Mouse (Mus musculus) small intestine, adult 2 months (tissue): Measurements from ENCODE around the gene Fam206a. TPM values are rescaled to one million over a fixed set of nuclear protein-coding genes. Genes with fewer than 3 reads are reported as not detected.
A peak's percentile ranks its signal among the peaks of the same experiment; 100 is the strongest.

ENCODE experiments used
- H3K27ac ChIP-seq: fragments of 200-500 bp; 2 replicates; pipeline ENCODE4 v1.5.1; 2012; ENCODE audit warnings: low read depth, low read length, control low read depth, inconsistent platforms; ENCODE audit not compliant: insufficient read depth
- H3K27me3 ChIP-seq: fragments of 200-500 bp; 2 replicates; pipeline ENCODE4 v1.6.1; 2012; ENCODE audit warnings: mild to moderate bottlenecking, moderate library complexity, low read length, inconsistent platforms; ENCODE audit not compliant: control insufficient read depth, insufficient read depth
- H3K36me3 ChIP-seq: fragments of 200-500 bp; 2 replicates; pipeline ENCODE4 v1.6.1; 2012; ENCODE audit warnings: mild to moderate bottlenecking, low read length, control low read depth, inconsistent platforms; ENCODE audit not compliant: control insufficient read depth, insufficient read depth
- H3K4me1 ChIP-seq: fragments of 200-500 bp; 2 replicates; pipeline ENCODE4 v1.6.1; 2012; ENCODE audit warnings: low read length, inconsistent platforms, mixed read lengths; ENCODE audit not compliant: control insufficient read depth, insufficient read depth, insufficient read length
- H3K4me3 ChIP-seq: fragments of 200-500 bp; 2 replicates; pipeline ENCODE4 v1.5.1; 2012; ENCODE audit warnings: low read depth, mild to moderate bottlenecking, control low read depth, inconsistent platforms, low read length, moderate library complexity
- CTCF ChIP-seq: fragments of 200-500 bp; IDR thresholded peaks from 2 replicates; pipeline ENCODE4 v1.5.1; 2012; ENCODE audit warnings: low read depth, mild to moderate bottlenecking, control low read depth, inconsistent platforms, low read length, moderate library complexity, mixed read lengths; ENCODE audit not compliant: insufficient replicate concordance, insufficient read length; ENCODE audit errors: extremely low read depth
- POLR2A ChIP-seq: fragments of 200-500 bp; IDR thresholded peaks from 2 replicates; pipeline ENCODE4 v1.6.1; 2012; ENCODE audit warnings: low read depth, mild to moderate bottlenecking, control low read depth, inconsistent platforms, low read length, moderate library complexity
- WGBS: fragments of 180-500 bp; shearing (Covaris S2); methylation state at CpG from one replicate; pipeline ENCODE4 v1.1.7; 2018; 5-methylcytosine and 5-hydroxymethylcytosine counted together
- polyA plus RNA-seq: library from polyadenylated mRNA; depleted of rRNA; stranded (reverse); fragments of >200 nt; gene quantifications from 2 replicates; pipeline ENCODE4 v1.2.3, GENCODE M21; 2012

Fam206a gene
- polyA plus RNA-seq, 1 experiment, result 1.5 TPM

DNA sequence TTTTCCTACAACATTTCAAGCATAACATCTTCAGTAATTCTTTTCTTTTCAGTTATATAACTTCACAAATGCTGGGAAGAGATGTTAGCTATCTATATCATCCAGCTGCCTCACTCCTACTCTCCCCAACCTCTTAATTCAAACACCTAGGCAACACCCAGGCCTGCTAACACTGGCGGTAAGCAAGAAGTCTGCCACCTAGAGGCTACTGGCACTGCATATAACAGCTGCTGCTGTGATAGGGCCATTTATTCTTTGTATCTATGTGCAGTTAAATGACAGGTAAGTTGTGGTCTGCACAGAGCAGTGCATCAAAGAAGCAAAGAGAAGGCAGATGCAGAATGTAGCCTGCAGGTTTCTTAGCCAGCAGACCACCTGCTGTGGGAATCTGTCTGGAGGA lies 10.8 kb upstream of the Fam206a start:
- Histone ChIP-seq H3K4me1 (no peaks in the 10 kb centered on the region), H3K36me3 (peaks cover 55% of the 10 kb centered on the region), H3K27me3 (no peaks in the 10 kb centered on the region), H3K4me3 (no peak overlapping the region), H3K27ac (no peak overlapping the region)
- WGBS, result 26% methylated on average over 1 of the region's 1 CpGs
- TF ChIP-seq POLR2A (no peak), CTCF (peak; percentile 42; the same call in 1 of the 2 replicates)

DNA sequence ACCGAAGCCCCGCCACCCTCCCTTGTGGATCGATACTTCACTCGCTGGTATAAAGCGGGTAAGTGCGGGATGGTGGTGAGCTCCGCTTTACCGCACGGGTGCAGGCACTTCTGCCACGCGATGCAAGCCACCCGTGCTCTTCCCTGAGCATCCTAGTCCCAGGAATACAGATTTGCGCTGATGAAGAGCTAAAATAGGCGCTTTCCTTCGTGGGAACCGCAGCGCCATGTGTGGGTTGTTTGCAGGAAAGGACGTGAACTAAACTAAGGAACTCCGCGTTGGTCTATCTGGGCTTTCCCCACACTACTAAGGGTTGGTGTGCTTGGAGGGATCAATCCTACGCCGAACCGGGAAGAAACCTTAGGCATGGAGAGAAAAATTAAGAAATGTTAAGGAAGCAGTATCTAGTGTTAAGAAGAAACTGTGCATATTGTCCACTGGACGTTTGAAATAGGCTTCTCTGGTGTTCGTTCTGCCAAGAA lies 565 bp downstream of the Fam206a start:
- Histone ChIP-seq H3K36me3 (peaks cover 10% of the 10 kb centered on the region), H3K27ac (no peak overlapping the region), H3K27me3 (no peaks in the 10 kb centered on the region), H3K4me1 (no peaks in the 10 kb centered on the region), H3K4me3 (peak overlapping the region; percentile 73)
- TF ChIP-seq POLR2A (0 out of 2 replicates have a peak, but pooled peaks have one; percentile 7), CTCF (no peak)
- 2% methylated on average over 25 of the region's 25 CpGs for WGBS

GRCm38 (mm10) chr4:56809050-56809449 lies 6.9 kb downstream of the Fam206a start:
- Histone ChIP-seq H3K4me1 (no peaks in the 10 kb centered on the region), H3K4me3 (no peak overlapping the region), H3K27me3 (no peaks in the 10 kb centered on the region), H3K36me3 (peaks cover 9% of the 10 kb centered on the region), H3K27ac (no peak overlapping the region)
- TF ChIP-seq POLR2A (no peak), CTCF (no peak)
- WGBS, result 79% methylated on average over 4 of the region's 4 CpGs

DNA sequence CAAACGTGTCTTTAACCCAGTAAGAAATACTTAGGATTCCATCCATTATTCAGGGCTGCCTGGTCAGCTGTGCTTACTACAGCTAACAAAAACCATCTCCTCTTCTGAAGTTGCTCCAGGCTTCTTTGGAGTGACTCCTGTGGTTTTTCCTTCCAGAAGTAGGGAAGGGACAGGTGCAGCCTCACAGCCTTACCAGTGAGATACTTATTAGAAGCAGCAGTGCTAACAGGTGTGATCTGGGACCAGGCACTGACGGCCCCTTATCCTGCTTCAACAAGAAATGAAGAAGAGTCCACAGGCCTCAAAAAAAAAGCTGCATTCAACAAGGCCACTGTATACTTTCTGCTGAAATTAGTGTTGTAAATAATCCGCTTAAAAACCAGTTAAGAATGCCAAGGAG lies 9.5 kb downstream of the Fam206a start:
- peaks cover under 1% of the 10 kb centered on the region for H3K36me3 ChIP-seq
- H3K4me3 ChIP-seq, result no peak overlapping the region
- no peak overlapping the region for H3K27ac ChIP-seq
- no peak for TF ChIP-seq POLR2A
- TF ChIP-seq CTCF, result no peak
- WGBS, result 77% methylated on average over 3 of the region's 3 CpGs
- H3K27me3 ChIP-seq, result no peaks in the 10 kb centered on the region
- H3K4me1 ChIP-seq, result no peaks in the 10 kb centered on the region

- TF ChIP-seq POLR2A (no peak), CTCF (no peak)
- Histone ChIP-seq H3K36me3 (no peaks in the 10 kb centered on the region; the same call in 1 of the 2 replicates), H3K27me3 (no peaks in the 10 kb centered on the region), H3K27ac (no peak overlapping the region), H3K4me1 (no peaks in the 10 kb centered on the region), H3K4me3 (no peak overlapping the region)
- 79% methylated on average over 4 of the region's 4 CpGs for WGBS
Observed at GRCm38 (mm10) chr4:56812096-56812495, 10.0 kb downstream of the Fam206a start.

DNA sequence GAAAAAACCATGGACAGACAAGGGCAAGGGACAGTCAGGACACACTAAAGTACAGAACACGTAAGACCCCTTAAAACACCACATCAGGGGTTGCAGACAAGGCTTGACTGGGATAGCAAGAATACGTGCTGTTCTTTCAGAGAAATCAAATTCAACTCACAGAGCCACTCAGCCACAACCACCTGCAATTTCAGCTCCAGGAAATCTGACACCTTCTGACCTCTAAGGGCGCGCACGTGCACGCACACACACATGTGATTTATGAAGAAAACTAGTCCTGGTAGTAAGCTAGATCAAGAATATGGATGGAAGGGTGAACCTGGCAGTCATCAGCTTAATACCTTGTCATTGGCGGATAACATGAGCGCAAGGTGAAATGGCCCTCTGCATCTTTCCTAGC lies 13.0 kb downstream of the Fam206a start:
- Histone ChIP-seq H3K27ac (no peak overlapping the region), H3K27me3 (no peaks in the 10 kb centered on the region), H3K4me1 (no peaks in the 10 kb centered on the region), H3K36me3 (no peaks in the 10 kb centered on the region; the same call in 1 of the 2 replicates), H3K4me3 (no peak overlapping the region)
- WGBS, result 88% methylated on average over 8 of the region's 8 CpGs
- TF ChIP-seq CTCF, result no peak
- no peak for TF ChIP-seq POLR2A

- TF ChIP-seq POLR2A (no peak), CTCF (peak; percentile 34; the same call in 1 of the 2 replicates)
- no peaks in the 10 kb centered on the region for H3K36me3 ChIP-seq
- H3K27me3 ChIP-seq, result no peaks in the 10 kb centered on the region
- H3K4me1 ChIP-seq, result no peaks in the 10 kb centered on the region
- H3K4me3 ChIP-seq, result no peak overlapping the region
- H3K27ac ChIP-seq, result no peak overlapping the region
Observed at GRCm38 (mm10) chr4:56820017-56820550, 17.9 kb downstream of the Fam206a start.
